Mouse (Mus musculus) layer of hippocampus, adult 8-10 months (tissue): ENCODE results near the gene 1700028K03Rik. TPM values are rescaled to one million over a fixed set of nuclear protein-coding genes. Genes with fewer than 3 reads are reported as not detected.

ENCODE experiments used
- DNase-seq, 2 experiments: peaks; one replicate each; pipeline ENCODE4 v3.0.0; 2022; ENCODE audit warnings: low spot score in 2 of 2
- total RNA-seq, 4 experiments: library from RNA; stranded (reverse); gene quantifications; 2 replicates each; pipeline ENCODE4 v1.2.4; 2022

The 1700028K03Rik gene
- 1 to 10 TPM in 2 of 4 experiments, under 1 TPM in 2; 0.61 to 1.2 (median 1.0) TPM for total RNA-seq

DNA sequence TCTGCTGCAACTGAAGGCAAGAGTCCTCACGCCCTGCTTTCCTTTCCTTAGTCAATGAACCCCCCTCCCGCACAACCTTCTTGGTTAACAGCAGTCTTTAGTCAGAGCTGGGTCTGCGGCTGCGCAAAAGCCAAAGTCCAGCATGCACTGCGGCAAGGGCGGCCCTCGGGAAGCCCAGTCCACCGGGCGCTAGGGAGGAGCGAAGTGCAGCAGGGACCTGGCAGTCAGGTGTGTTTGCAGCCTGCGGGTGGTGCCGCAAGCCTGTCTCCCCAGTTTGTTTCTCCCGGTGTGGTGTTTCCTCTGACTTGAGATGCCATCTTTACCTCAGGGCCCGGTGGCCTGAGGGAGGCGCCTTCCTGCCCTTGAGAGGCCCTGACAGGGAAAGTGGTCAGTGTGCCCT lies at the start of gene 1700028K03Rik:
1700028K03Rik (plus strand) TSS at position 129 of the 400 bp plus-strand sequence.
- no peak for DNase-seq

DNA sequence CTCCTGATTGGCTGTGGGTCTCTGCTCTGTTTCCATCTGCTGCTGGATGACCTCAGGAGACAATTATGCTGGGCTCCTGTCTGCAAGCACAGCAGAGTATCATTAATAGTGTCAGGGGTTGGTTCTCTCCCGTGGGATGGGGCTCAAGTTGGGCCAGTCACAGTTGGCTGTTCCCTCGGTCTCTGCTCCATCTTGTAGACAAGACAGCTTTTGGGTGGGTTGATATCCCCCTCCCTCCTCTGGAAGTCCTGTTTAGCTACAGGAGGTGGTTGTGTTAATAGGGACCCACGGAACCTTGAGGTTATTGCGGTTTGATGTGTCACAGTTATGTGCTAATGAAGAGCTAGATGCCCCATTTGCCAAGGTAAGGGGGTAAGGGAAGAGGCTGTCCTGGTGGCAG lies 45.5 kb upstream of the 1700028K03Rik start:
- no peak for DNase-seq

DNA sequence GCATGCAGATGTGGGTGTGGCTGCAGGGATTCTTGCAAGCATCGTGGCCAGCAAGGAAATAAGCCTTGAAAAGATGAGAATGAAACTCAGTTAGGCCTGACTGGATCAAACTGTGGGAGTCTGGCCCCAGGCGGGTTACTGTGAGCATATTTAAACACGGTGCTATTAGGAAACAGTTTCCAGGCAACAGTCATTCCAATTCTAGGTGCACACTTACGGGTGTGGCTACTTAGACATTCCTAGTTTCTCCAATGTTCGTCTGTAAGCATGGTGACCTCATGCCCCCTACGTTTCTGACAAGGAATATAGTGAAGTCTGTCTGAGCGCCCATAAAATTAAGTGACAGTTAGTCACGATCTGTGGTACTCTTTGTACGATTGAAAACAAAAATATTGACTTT lies 43.5 kb upstream of the 1700028K03Rik start:
- DNase-seq = no peak

DNA sequence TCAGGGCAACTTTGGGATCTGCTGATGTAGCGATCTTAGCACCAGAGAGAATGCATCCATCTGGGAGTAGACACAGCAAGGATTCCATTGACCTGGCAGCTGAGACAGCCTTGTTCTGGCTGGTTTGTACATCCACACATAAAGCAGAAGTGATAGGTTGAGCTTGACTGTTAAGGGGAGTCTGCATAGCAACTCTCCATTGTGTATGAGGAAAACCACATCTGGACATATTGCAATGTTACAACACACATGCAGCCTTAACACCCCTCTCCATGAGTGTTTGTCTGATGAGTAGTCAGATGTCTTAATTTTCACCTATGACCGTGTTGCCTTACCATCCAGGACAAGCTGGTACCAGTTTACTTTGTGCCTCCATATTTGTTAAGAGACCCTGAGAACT lies 42.0 kb upstream of the 1700028K03Rik start:
- DNase-seq = no peak

DNA sequence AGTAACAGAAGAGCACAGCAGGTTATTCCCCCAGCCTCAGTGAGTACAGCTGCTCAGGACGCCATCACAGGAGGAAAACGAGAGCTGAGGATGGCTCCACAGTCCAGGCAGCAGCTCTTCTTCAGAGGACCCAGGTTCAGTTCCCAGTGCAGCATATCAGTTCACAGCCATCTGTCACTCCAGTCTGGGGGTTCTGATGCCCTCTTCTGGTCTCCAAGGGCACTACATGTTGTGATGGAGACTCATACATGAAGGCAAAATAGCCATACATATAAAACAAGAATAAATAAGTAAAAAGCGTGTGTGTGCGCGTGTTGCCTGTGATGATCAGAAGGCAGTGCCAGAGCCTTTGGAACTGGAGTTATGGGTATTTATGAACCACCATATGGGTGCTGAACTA lies 39.8 kb upstream of the 1700028K03Rik start:
- no peak for DNase-seq

DNA sequence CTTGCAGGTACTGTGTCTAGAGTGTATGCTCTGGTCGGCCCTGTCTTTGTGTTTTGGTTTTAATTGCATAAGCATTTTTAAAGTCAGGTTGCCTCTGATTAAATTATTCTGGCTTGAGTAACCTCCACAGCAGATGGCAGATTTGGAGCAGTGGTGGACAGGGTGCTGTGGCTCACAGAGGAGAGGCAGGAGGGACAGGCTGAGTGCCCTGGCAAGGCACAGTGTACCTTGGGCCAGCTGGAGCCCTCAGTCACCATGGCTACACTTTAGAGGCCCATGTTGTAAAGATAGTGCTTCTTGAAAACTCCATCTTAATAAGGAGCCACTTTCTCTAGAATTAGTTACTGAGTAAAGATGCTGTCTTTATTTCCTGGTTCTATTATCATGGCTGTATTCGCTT lies 38.5 kb upstream of the 1700028K03Rik start:
- no peak for DNase-seq

DNA sequence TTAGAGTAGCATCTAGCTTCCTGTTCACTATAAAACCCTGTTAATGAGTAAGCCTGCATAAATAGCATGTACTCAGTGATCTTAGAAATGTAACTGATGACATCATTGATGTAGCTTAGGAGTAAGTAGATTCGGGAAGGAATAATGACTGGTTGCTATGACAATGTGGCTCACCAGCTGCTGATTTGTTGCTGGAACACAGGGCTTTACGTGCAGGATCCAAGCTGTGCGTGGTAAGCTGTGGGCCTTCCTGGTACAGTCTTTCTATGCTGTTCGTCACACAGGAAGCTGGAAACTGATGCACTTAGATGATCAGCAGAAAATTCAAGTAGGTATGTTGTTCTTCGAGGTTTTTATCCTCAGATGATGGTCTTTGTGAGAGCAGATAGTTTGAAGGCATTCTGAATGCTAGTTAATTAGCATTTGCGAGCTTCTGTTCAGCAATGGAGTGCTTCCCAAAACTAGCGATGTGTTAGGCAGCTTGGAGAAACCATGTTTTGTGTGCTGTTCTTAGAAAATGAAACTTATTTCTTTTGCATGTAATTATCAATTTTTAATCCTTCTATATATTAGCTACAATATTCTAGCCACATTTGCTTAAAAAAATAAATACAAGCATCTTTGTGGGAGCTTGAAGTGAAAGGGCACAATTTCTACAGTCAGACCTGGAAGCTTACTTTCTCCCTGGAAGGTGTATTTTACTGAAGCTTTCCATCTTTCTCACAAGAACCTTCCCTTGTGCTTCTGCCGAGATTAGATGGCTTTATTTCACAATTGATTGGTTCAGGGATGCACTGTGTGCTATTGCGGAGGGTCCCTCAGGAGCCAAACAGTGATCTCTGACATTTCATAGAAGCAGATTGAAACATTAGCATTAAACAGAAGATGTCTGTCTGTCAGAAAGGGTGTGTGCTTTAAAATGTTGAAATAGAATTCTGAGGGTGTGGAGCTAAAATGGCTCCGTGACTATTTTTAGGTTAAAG lies 36.7 kb upstream of the 1700028K03Rik start:
- DNase-seq = peak; percentile 73 to 80

DNA sequence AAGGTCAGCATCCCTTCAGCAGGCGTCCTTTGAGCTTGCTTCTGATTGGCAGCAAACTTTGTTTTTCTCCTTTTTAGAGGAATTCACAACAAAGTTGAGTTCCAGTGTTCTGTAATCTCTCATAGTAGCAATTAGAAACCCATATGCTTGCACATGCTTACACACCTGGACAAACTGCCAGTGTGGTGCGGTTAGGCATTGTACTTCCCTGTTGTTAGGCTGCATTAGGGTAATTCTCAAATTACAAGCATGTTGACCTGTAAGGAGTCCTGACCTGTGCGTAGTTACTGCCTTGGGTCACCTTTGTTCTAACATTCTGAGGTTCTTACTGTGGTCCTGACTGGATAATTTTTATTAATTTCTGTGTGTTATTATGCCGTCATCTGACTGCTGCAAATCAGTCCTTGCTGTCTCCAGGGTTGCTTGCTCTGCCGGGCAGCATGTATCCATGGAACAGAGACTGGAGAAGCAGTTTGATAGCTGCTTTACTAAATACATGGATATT lies 35.7 kb upstream of the 1700028K03Rik start:
- no peak for DNase-seq

DNA sequence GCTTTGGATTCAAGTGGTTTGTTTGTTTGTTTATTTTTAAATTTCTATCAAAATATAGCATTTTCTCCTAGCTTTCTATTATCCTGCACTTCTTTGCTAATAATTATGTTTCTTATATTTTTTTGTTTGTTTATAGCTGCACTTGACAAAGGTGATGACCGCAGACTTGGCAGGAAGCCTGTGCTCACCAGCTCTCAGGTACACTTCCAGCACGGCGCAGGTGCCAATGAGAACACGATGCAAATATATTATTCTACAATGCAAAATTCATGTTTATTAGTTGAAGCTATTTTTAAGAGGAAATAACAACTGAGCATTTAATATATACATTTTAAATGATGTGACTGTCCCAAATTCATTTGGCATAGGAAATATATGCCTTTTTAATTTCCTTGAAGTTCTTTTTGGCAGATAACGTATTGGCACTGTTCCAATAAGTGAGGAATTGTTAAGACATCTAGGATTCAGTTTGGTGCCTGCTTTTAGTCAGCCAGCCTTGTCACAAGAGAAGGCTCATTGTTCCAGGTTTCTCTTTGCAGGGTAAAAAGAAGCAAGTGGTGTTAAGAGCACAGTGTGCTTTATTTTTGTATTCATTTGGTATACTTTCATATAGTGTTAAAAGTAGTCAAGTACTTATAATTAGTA lies 34.5 kb upstream of the 1700028K03Rik start:
- DNase-seq = no peak

DNA sequence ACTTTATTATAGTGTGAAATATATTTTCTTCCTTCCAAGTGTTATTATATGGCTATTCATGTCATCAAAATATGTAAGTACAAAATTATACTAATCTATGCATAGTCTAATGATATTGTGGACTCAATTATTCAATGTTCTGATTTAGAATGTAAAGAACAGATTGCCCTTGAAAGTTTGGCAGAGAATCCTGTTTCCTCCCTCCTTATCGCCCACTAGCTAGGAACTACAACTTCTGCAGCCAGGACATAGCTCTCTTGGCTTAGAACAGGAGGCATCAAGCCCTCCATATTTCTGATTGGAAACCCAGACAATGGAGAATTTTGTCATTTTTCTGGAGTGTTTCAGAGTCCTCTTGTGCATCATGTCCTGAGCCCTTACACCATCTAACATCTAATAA lies 33.8 kb upstream of the 1700028K03Rik start:
- no peak for DNase-seq

DNA sequence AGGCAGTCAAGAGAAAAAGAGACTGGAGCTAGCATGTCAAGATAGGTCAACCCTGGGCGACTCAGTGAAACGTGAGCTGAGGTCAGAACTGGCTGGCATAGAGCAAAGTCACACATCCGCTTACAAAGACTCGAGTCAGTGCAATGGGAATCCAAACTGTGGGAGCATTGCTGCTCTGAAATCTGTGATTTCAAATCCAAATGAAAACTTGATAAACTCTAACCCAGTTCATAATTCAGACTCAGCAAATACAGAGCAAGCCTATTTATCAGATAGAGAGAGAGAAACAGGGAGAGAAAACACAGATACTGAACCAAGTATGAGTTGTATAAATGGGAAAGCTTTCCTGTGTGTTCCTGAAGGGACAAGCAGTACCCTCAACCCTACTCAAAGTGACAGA lies 27.2 kb upstream of the 1700028K03Rik start, which contains the start of gene Gm42669:
Gm42669 (plus strand) TSS at position 301 of the 400 bp plus-strand sequence.
- no peak for DNase-seq

DNA sequence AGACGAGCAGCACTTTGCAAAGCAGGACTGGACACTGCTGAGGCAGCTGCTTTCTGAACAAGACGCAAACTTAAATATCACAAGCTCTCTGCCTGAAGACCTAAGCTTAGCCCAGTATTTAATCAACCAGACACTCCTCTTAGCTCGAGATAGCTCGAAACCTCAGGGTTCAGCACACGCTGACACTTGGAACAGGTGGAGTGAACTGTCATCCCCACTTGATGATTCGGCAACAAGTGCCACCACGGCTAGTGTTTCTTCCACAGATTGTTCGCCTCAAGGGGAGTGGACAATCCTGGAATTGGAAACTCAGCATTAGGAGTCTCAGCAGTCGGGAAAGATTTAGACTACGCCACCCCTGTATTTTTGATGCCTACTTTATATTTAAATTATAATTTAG lies 24.0 kb upstream of the 1700028K03Rik start:
- no peak for DNase-seq

DNA sequence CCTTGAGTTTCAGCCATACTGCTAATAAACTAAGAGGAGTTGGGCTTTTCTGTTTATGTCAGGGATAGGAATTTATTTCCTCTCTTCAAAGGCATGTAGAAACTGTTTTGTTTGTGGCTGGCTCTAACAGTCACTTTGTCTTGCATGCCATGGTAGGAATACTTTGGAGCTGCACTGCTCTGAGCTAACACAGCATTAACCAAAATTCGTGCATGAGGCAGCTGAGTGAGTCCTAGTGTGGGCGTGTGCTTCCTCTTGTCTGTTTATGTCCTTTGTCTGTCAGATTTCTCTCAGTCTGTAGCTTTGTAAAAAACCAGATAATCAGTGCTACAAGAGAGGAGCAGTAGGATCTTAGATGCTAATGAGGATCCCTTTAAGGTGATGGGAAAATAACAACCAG lies 23.2 kb upstream of the 1700028K03Rik start:
- DNase-seq = no peak

DNA sequence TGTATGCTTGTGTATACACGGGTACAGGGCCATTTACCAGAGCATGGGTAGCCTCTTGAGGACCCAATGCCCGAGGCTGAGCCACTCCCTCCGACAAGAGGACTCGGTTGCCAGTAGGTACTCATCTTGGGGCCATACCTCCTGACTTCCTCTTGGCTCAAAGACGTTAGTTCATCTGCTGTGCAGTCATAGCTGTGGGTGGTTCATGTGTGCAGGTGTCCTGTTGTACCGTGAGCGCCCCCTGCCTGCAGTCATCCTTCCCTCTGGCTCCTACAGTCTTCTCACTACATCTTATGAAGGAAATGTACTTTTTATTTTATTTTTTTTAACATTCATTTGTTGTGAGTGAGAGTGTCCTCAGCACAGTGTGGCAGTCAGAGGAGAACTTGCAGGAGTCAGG lies 20.9 kb upstream of the 1700028K03Rik start:
- DNase-seq = peak in 1 of 2 experiments; percentile 42

DNA sequence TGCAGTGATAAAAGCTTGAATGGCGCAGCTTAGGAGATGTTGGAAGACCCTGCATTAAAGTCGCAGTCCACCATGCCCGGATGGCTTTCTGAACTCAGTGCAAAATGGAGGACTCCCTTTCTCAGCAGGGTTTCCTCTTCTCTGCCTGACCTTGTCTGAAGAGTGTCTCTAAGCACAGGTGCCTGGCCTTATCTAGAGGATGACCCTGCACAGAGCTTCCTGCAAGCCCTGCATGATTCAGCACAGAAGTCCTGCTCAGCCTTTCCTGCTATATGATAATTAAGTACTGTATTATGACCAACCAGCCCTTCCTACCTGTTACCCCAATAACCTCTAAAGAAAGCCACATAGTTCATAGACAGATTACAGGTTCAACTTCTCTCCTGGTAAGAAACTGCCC lies 19.1 kb upstream of the 1700028K03Rik start:
- DNase-seq = no peak

DNA sequence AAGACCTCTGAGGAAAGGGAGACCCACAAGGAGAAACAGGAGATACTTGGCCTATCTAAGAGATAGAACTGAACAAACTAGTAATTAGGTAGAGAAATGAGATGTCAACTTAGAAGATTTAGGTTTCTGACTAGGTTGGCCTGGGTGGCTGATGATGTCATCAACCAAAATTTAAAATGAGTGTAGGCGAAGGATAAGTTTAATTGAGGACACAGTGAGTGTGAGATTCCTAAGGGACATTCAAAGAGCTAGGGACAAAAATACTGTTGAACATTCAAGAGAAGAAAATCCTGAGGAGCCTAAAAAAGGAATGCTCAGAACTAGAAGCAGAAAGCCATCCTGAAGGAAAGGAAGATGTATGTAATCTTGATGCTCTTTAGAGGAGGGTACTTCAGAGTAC lies 18.4 kb upstream of the 1700028K03Rik start:
- no peak for DNase-seq

DNA sequence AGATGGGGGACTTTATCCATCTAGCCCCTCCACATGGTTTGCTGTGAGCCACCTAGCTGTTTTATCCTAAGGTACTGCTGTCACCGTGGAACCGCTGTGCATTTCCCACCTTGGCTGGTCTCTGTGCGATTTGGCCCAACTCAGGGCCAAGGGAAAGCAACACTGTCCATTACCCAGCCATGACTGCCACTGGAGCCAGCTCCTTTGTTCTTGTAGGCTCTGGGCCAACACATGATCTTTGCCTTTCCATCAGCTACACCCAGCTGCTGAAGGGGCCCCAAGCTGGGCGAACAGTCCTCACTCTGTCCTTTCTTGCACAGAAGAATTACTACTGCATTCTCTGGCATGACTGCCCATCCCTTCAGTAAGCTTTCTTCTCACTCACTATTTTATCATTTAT lies 15.9 kb upstream of the 1700028K03Rik start:
- DNase-seq = no peak

DNA sequence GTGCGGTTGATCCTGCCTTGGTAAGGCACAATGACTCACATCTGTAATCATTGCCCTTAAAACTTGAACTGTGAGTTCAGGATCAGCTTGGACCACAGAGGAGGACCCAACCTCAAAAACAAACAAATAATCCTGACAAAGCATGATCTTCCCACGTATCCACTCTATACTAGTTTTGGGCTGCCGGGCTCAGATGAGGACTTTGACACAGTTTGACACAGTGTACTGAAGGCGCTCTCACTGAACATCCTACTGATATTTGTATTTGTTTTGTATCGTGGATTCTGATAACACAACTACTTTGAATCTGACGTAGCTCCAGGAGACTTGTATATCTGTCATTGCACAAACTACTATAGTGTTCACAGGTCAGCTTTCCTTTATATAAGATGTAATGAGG lies 13.1 kb upstream of the 1700028K03Rik start:
- DNase-seq = no peak

DNA sequence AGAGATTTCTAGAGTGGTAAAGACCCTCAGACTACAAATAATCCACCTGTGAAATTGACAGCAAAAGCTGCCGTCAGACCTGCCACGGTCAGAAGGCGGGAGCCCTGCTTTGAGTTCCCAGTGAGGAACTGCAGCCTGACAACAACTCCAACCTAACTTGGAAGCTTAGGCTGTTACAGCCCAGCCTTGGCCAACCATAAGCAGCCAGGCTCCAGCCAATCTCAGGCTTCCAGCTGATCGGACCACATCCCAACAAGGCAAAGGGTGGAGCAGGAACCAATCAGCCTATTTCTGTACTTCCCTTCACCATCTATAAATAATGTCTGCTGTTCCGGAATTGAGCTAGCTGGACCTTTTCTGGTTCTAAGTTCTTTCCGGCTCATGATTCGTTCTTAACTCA lies 12.6 kb upstream of the 1700028K03Rik start:
- DNase-seq = no peak

DNA sequence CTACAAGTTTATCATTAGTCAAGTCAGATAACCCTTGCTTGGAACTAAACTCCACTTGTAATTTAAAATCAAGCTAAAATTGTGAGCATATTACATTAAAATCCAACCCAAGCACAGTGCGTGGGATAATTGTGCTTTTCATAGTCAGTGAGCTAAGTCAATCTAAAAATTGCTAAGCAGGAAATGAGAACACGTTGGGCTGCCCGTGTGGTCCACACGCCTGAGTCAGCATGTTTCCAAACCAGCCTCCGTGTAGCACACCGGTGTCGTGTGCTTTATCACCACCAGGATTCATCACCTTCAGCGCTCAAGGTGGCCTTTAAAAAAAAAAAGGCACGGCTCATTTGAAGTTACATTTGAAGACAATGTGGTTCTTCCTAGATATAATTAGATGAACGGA lies 10.2 kb upstream of the 1700028K03Rik start:
- DNase-seq = no peak

DNA sequence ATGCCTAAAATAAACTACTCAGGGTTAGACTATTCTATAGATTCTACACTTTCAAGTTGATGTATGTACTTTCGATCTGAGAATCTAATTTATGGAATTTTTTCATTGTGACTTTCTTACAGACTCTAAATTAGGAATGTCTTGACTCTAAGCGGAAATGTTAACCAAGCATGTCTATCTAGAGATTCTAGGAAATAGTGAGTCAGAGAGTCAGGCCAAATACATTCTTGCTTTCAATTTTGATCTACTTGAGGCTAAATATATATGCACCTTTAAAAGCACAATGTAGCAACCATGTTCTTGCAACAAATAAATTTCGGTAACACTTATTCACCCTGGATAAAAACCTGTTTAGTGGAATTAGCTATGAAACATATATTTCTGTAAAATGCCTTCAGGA lies 5.7 kb upstream of the 1700028K03Rik start:
- no peak for DNase-seq

DNA sequence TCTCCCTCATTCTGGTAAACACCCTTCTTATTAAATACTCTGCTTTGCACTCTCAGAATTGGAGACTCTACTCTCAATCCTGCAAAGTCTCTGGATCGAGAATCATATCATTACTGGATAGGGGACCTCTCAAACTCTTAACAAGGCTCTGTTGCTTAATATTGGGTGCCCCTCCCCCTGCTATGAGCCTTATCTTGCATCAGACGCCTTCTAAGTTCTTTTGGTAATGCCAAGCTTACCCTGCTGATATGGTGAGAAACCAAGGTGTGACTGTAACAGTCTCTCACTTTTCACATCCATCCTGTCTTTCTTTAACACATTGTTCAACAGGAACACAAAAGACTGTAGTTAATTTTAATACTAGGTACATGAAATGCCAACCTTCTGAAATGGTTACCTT lies 919 bp upstream of the 1700028K03Rik start:
- no peak for DNase-seq
